Mouse (Mus musculus) CD4-positive naive resting alpha-beta T cell, adult 76 days (primary cell): ENCODE data around the gene Tsga10ip. TPM values are rescaled to one million over a fixed set of nuclear protein-coding genes. Genes with fewer than 3 reads are reported as not detected.

ENCODE experiments used
- total RNA-seq: library from RNA; stranded (reverse); gene quantifications from one replicate; pipeline ENCODE4 v1.2.4, GENCODE M21; 2023

Tsga10ip gene
- total RNA-seq = not detected

DNA sequence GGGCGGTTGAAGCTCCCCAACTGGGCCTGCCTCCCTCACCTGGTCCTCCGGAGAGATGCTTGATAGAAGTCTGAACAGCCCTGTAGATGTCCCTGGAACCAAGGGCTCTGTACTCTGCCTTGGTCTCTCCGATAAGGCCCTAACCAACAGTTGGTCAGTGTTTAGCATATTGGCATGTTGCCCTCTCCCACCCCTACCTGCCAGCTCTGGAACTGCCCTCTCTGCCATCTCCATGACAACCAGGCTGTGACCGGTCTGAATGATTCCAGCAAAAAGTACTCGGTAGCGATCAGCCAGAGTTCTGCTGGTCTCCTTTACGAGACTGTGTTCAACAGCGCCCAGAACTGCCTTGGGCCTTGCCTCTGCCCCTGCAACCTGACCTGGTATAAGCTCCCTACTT lies at the start of gene Tsga10ip:
Gene Tsga10ip, minus strand, starts transcription at position 234 of the 400 bp plus-strand sequence.

GRCm38 (mm10) chr19:5447515-5448353 lies 45.4 kb upstream of the Tsga10ip start, which contains the start of gene Fosl1:
TSS of gene Fosl1 (plus strand) at chr19:5447547.

GRCm38 (mm10) chr19:5424782-5425741 lies 22.7 kb upstream of the Tsga10ip start, which contains the start of the genes Drap1 and AI837181:
TSS of gene Drap1 (minus strand) at chr19:5424979.
TSS of gene AI837181 (plus strand) at chr19:5425144.

DNA sequence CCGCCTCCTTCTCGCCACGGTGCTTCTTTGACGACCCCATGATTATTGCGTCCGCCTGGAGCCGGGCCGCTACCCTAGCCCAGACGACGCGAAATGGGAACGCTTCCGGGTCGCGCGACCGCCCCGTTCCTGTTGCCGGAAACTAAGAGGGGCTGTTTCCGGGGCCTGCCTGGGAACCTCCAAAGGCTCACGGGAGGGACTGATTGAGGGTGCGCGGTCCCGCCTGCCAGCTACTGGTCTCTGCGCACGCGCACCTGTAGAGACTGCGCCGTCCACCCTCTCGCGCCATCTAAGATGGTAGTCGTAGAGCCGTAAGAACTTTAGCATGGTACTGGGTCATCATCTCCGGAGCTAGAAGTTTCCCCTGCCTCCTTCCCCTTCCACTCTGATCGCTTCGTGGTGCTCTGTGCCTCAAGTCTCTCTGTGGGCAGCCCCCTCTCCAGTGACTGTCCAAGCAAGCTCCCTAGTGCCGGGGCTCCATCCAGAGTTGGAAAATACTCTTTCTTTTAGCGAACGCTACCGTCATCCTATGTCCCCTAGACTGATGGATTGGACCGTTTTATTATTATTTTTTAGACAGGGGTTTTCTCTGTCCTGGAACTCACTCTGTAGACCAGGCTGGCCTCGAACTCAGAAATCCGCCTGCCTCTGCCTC lies 13.6 kb downstream of the Tsga10ip start, which contains the start of gene Sart1:
Gene Sart1, minus strand, starts transcription at position 116 of the 655 bp plus-strand sequence.

GRCm38 (mm10) chr19:5367053-5367359 lies 35.3 kb downstream of the Tsga10ip start, which contains the start of gene Banf1:
TSS of gene Banf1 (minus strand) at chr19:5367168.

GRCm38 (mm10) chr19:5366175-5367052 lies 35.9 kb downstream of the Tsga10ip start, which contains the start of gene Eif1ad:
TSS of gene Eif1ad (plus strand) at chr19:5366741.

GRCm38 (mm10) chr19:5349502-5349873 lies 52.8 kb downstream of the Tsga10ip start, which contains the start of gene Cst6:
TSS of gene Cst6 (minus strand) at chr19:5349574.

Other genes starting within 250 kb of the Tsga10ip start
- gene Pacs1, start 129.4 kb downstream of the Tsga10ip start, total RNA-seq = 116 TPM
- 265 TPM for gene Sf3b2, start 107.1 kb downstream of the Tsga10ip start, total RNA-seq
- gene Gal3st3, start 104.2 kb downstream of the Tsga10ip start, total RNA-seq = not detected
- not detected for gene Catsper1, start 66.8 kb downstream of the Tsga10ip start, total RNA-seq
- gene Cst6, start 53.0 kb downstream of the Tsga10ip start, total RNA-seq = not detected
- 31.3 TPM for gene Eif1ad, start 35.8 kb downstream of the Tsga10ip start, total RNA-seq
- 87.0 TPM for gene Banf1, start 35.4 kb downstream of the Tsga10ip start, total RNA-seq
- 189 TPM for gene Sart1, start 13.8 kb downstream of the Tsga10ip start, total RNA-seq
- gene Drap1, start 22.5 kb upstream of the Tsga10ip start, total RNA-seq = 164 TPM
- gene AI837181, start 22.6 kb upstream of the Tsga10ip start, total RNA-seq = 54.1 TPM
- gene Fosl1, start 45.0 kb upstream of the Tsga10ip start, total RNA-seq = 0.79 TPM
- 6.2 TPM for gene Ccdc85b, start 55.4 kb upstream of the Tsga10ip start, total RNA-seq
- 82.7 TPM for gene Fibp, start 58.1 kb upstream of the Tsga10ip start, total RNA-seq
- 43.6 TPM for gene Ctsw, start 66.0 kb upstream of the Tsga10ip start, total RNA-seq
- not detected for gene Efemp2, start 71.4 kb upstream of the Tsga10ip start, total RNA-seq
- 38.5 TPM for gene Mus81, start 85.9 kb upstream of the Tsga10ip start, total RNA-seq
- gene Cfl1, start 87.9 kb upstream of the Tsga10ip start, total RNA-seq = 1,344 TPM
- not detected for gene 1700020D05Rik, start 101.3 kb upstream of the Tsga10ip start, total RNA-seq
- 4.8 TPM for gene Snx32, start 108.0 kb upstream of the Tsga10ip start, total RNA-seq
- not detected for gene Ovol1, start 158.1 kb upstream of the Tsga10ip start, total RNA-seq
- gene Ap5b1, start 165.5 kb upstream of the Tsga10ip start, total RNA-seq = 17.9 TPM
- gene Rnaseh2c, start 199.3 kb upstream of the Tsga10ip start, total RNA-seq = 78.0 TPM
- 144 TPM for gene Kat5, start 207.7 kb upstream of the Tsga10ip start, total RNA-seq
- gene Rela, start 235.0 kb upstream of the Tsga10ip start, total RNA-seq = 151 TPM